Mouse (Mus musculus) heart, embryonic 15.5 days (tissue): ENCODE data around the gene Junb. TPM values are rescaled to one million over a fixed set of nuclear protein-coding genes. Genes with fewer than 3 reads are reported as not detected.

ENCODE experiments used
- ATAC-seq: fragments of 200-750 bp; cut with Nextera tagmentation; replicated peaks from 2 replicates; pipeline ENCODE4 v1.8.0; 2017; ENCODE audit warnings: low read depth, moderate TSS enrichment; ENCODE audit not compliant: insufficient number of reproducible peaks, insufficient read depth, low FRiP score
- H3K27ac ChIP-seq: fragments of 300-500 bp; sonication (generic); 2 replicates; pipeline ENCODE4 v1.5.1; 2015; ENCODE audit warnings: mild to moderate bottlenecking, inconsistent platforms
- H3K27me3 ChIP-seq: fragments of 300-500 bp; sonication (generic); 2 replicates; pipeline ENCODE4 v1.6.1; 2015; ENCODE audit warnings: inconsistent platforms
- H3K36me3 ChIP-seq: fragments of 300-500 bp; sonication (generic); 2 replicates; pipeline ENCODE4 v1.6.1; 2015; ENCODE audit warnings: mild to moderate bottlenecking, inconsistent platforms
- H3K4me1 ChIP-seq: fragments of 300-500 bp; sonication (generic); replicated peaks from 2 replicates; pipeline ENCODE4 v1.6.1; 2015; ENCODE audit warnings: inconsistent platforms
- H3K4me2 ChIP-seq: fragments of 300-500 bp; sonication (generic); 2 replicates; pipeline ENCODE4 v1.6.1; 2015; ENCODE audit warnings: inconsistent platforms, mild to moderate bottlenecking, moderate library complexity
- H3K4me3 ChIP-seq: fragments of 300-500 bp; sonication (generic); 2 replicates; pipeline ENCODE4 v1.5.1; 2015; ENCODE audit warnings: mild to moderate bottlenecking, inconsistent platforms
- H3K9ac ChIP-seq: fragments of 300-500 bp; sonication (generic); 2 replicates; pipeline ENCODE4 v1.6.1; 2015; ENCODE audit warnings: mild to moderate bottlenecking, inconsistent platforms
- H3K9me3 ChIP-seq: fragments of 300-500 bp; sonication (generic); replicated peaks from 2 replicates; pipeline ENCODE4 v1.6.1; 2016; ENCODE audit warnings: inconsistent platforms
- WGBS: fragments of 180-500 bp; shearing (Covaris S2); methylation state at CpG from one replicate; pipeline ENCODE4 v1.1.7; 2015; ENCODE audit warnings: mixed read lengths; 5-methylcytosine and 5-hydroxymethylcytosine counted together
- polyA plus RNA-seq: library from polyadenylated mRNA; unstranded; fragments of >200 nt; fragmentation: Nextera tagmentation; extraction: Ambion mirVana; gene quantifications from 2 replicates; pipeline ENCODE4 v1.2.1, GENCODE M21; 2015

The Junb gene
- polyA plus RNA-seq, 1 experiment from 2014 or later, result 11.0 TPM

- Histone ChIP-seq H3K27ac (no peak overlapping the region), H3K4me1 (peaks cover 16% of the 10 kb centered on the region), H3K9me3 (no peaks in the 10 kb centered on the region), H3K27me3 (peaks cover 72% of the 10 kb centered on the region), H3K4me2 (no peak overlapping the region), H3K36me3 (no peaks in the 10 kb centered on the region), H3K4me3 (no peak overlapping the region), H3K9ac (no peak overlapping the region)
- whole genome bisulfite sequencing, result 17% methylated on average over 12 of the region's 12 CpGs
- no peak for ATAC-seq
Observed at GRCm38 (mm10) chr8:84949753-84950152, 28.8 kb downstream of the Junb start.

DNA sequence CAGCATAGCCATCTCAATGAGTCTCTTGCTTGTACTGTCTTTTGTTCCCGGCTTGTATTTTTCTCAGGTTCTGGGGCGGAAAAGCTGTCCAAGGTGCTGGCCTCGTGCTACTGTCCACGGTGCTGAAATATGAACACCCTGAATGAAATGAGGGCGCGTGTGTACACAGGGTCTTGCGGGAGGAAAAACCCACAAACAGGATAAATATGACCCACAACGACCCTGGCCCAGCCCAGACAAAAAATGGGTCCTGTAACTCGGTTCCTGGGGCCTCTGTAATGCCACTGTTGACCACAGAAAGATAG lies 31.3 kb downstream of the Junb start:
- ATAC-seq, result 0 out of 2 replicates have a peak, but pooled peaks have one; percentile 21

DNA sequence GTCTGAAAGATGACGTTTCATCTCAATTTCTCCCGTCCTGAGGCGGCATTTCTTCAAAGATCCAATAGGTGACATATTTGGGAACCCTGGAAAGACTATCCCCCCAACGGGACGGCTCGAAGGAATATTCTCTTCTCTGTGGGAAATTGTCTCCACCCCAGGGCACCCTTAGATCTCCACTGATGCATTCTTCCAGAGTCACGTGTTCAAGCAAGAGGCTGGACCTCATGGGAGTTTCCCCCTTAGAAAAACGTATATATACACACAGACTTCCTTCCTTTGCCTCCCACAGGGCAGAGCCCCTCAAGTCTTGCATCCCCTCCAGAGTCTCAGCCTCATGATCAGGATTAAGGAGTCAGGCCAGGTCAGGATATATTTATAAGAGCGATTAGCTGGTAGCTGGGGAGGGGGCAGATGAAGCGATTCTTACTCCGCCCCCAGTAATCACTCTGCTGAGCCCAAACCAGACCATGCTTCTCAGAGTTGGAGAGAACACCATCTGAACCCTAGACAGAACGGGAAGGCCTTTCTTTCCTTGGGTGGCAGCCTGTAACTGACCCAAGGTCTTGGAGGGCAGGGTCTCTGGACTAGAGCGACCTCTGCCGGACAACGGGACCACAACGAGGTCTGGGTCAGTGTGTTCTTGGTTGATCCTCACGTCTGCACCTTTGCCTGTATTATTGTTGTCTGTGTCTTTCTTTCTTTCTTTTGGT lies 31.8 kb downstream of the Junb start, which contains the start of gene Rtbdn:
Gene Rtbdn (plus strand): TSS at position 464 of the 713 bp plus-strand sequence.
- Histone ChIP-seq H3K9ac (no peak within 1 kb of the TSS), H3K4me1 (peaks cover 15% of the 10 kb centered on the region), H3K27ac (no peak within 1 kb of the TSS), H3K27me3 (peaks cover 84% of the 10 kb centered on the region), H3K36me3 (no peaks in the 10 kb centered on the region), H3K4me2 (peak within 1 kb of the TSS; percentile 63), H3K4me3 (peak within 1 kb of the TSS; percentile 43), H3K9me3 (no peaks in the 10 kb centered on the region)
- 10% methylated on average over 17 of the region's 17 CpGs for WGBS
- ATAC-seq, result 0 out of 2 replicates have a peak, but pooled peaks have one; percentile 11

More for the DNA sequence above, 31.3 kb downstream of the Junb start:
- WGBS, result 13% methylated on average over 9 of the region's 9 CpGs
- no peak overlapping the region for H3K9ac ChIP-seq
- peaks cover 15% of the 10 kb centered on the region for H3K4me1 ChIP-seq
- H3K4me2 ChIP-seq, result no peak overlapping the region
- H3K9me3 ChIP-seq, result no peaks in the 10 kb centered on the region
- peaks cover 85% of the 10 kb centered on the region for H3K27me3 ChIP-seq
- H3K4me3 ChIP-seq, result no peak overlapping the region
- no peaks in the 10 kb centered on the region for H3K36me3 ChIP-seq
- H3K27ac ChIP-seq, result no peak overlapping the region

GRCm38 (mm10) chr8:84945633-84946527 lies 32.6 kb downstream of the Junb start:
- H3K36me3 ChIP-seq, result no peaks in the 10 kb centered on the region
- peaks cover 15% of the 10 kb centered on the region for H3K4me1 ChIP-seq
- H3K9ac ChIP-seq, result no peak overlapping the region
- peak; percentile 30; the same call in 1 of the 2 replicates for ATAC-seq
- WGBS, result under 1% methylated on average over 59 of the region's 67 CpGs
- H3K4me3 ChIP-seq, result peak overlapping the region; percentile 43
- H3K4me2 ChIP-seq, result peak overlapping the region; percentile 63
- H3K9me3 ChIP-seq, result no peaks in the 10 kb centered on the region
- peaks cover 82% of the 10 kb centered on the region for H3K27me3 ChIP-seq
- no peak overlapping the region for H3K27ac ChIP-seq

DNA sequence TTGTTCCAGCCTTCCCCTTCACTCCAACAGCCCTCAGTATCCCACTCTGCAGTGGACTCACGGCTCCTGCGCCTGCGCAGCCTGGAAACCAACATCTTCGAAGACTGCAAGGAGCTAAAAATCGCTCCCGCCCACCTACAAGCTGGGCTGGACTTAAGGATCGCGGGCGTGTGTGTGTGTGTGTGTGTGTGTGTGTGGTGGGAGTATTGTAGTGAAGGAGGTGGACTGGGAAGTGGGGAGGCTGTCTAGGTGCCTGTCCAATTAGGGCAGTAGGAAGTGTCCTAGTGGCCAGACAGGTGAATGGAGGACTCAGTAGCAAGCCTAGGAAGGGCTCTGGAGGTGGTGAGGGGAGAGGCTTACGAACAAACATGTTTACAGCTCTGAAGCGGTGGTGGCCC lies 33.3 kb downstream of the Junb start:
- 5% methylated on average over 11 of the region's 11 CpGs for WGBS
- Histone ChIP-seq H3K4me1 (peaks cover 15% of the 10 kb centered on the region), H3K36me3 (no peaks in the 10 kb centered on the region), H3K4me2 (peak overlapping the region; percentile 63; the same call in 1 of the 2 replicates), H3K27me3 (peaks cover 75% of the 10 kb centered on the region), H3K4me3 (peak overlapping the region; percentile 43), H3K27ac (no peak overlapping the region), H3K9ac (no peak overlapping the region), H3K9me3 (no peaks in the 10 kb centered on the region)
- peak; percentile 29; the same call in 1 of the 2 replicates for ATAC-seq

GRCm38 (mm10) chr8:84944478-84945160 lies 33.9 kb downstream of the Junb start:
- Histone ChIP-seq H3K9ac (no peak overlapping the region), H3K27me3 (peaks cover 70% of the 10 kb centered on the region), H3K4me1 (peaks cover 15% of the 10 kb centered on the region), H3K36me3 (no peaks in the 10 kb centered on the region), H3K4me3 (peak overlapping the region; percentile 10; the same call in 1 of the 2 replicates), H3K9me3 (no peaks in the 10 kb centered on the region), H3K4me2 (no peak overlapping the region), H3K27ac (no peak overlapping the region)
- 0 out of 2 replicates have a peak, but pooled peaks have one; percentile 8 for ATAC-seq
- 4% methylated on average over 26 of the region's 26 CpGs for WGBS

GRCm38 (mm10) chr8:84943699-84944098 lies 34.8 kb downstream of the Junb start:
- Histone ChIP-seq H3K36me3 (no peaks in the 10 kb centered on the region), H3K4me3 (no peak overlapping the region), H3K27me3 (peaks cover 76% of the 10 kb centered on the region), H3K9me3 (no peaks in the 10 kb centered on the region), H3K4me2 (no peak overlapping the region), H3K4me1 (peaks cover 15% of the 10 kb centered on the region), H3K9ac (no peak overlapping the region), H3K27ac (no peak overlapping the region)
- 21% methylated on average over 4 of the region's 4 CpGs for WGBS
- ATAC-seq, result no peak

- H3K4me2 ChIP-seq, result peak overlapping the region; percentile 71
- peak overlapping the region; percentile 46; the same call in 1 of the 2 replicates for H3K4me3 ChIP-seq
- no peak overlapping the region for H3K9ac ChIP-seq
- WGBS, result 58% methylated on average over 13 of the region's 13 CpGs
- no peak overlapping the region for H3K27ac ChIP-seq
- no peaks in the 10 kb centered on the region for H3K9me3 ChIP-seq
- H3K27me3 ChIP-seq, result peaks cover 75% of the 10 kb centered on the region
- no peaks in the 10 kb centered on the region for H3K36me3 ChIP-seq
- peaks cover 12% of the 10 kb centered on the region for H3K4me1 ChIP-seq
- ATAC-seq, result no peak
Observed at GRCm38 (mm10) chr8:84937620-84938485, 40.7 kb downstream of the Junb start.

GRCm38 (mm10) chr8:84936962-84937546 lies 41.5 kb downstream of the Junb start, which contains the start of gene Mast1:
Gene Mast1, minus strand, starts transcription at chr8:84937359.
- Histone ChIP-seq H3K9ac (0 out of 2 replicates have a peak within 1 kb of the TSS, but pooled peaks have one; percentile 40), H3K4me2 (peak within 1 kb of the TSS; percentile 71), H3K4me3 (peak within 1 kb of the TSS; percentile 46), H3K27me3 (peaks cover 78% of the 10 kb centered on the region), H3K4me1 (peaks cover 12% of the 10 kb centered on the region), H3K27ac (no peak within 1 kb of the TSS), H3K36me3 (no peaks in the 10 kb centered on the region), H3K9me3 (no peaks in the 10 kb centered on the region)
- peak; percentile 56 for ATAC-seq
- WGBS, result under 1% methylated on average over 50 of the region's 50 CpGs
